9 mouse cellular contexts compared by ENCODE assay signal in genomic region chr9:120259805-120260204, GRCm38 (mm10). TPM values are rescaled to one million over a fixed set of nuclear protein-coding genes. Genes with fewer than 3 reads are reported as not detected.
DNase-seq lines count a peak whose midpoint lies in the region; ATAC-seq lines count a peak whose summit lies in the region.
"Had no signal": no experiment of that assay in that cellular context is flagged by ENCODE, and none has a peak within 500 bp of the region (broad histone marks: within the 10 kb centered on the region; RNA-seq: fewer than 3 reads in every experiment).

No protein-coding gene starts in this region.

- no peaks in the 10 kb centered on the region for H3K36me3 ChIP-seq in heart, embryonic 12.5 days
- H3K36me3 ChIP-seq: limb, embryonic 15.5 days had no signal

- H3K4me2 ChIP-seq in heart, embryonic 12.5 days = no peak overlapping the region
- H3K4me2 ChIP-seq: limb, embryonic 15.5 days had no signal

- H3K4me3 ChIP-seq in heart, embryonic 12.5 days = no peak overlapping the region
- H3K4me3 ChIP-seq: limb, embryonic 15.5 days had no signal

- no peak overlapping the region for H3K27ac ChIP-seq in heart, embryonic 12.5 days (ENCODE audit: poor library complexity, severe bottlenecking)
- H3K27ac ChIP-seq: limb, embryonic 15.5 days had no signal

- no peaks in the 10 kb centered on the region for H3K27me3 ChIP-seq in heart, embryonic 12.5 days (replicated peaks)
- H3K27me3 ChIP-seq: limb, embryonic 15.5 days had no signal

- H3K9ac ChIP-seq in heart, embryonic 12.5 days = no peak overlapping the region
- H3K9ac ChIP-seq: limb, embryonic 15.5 days had no signal

- H3K4me1 ChIP-seq in heart, embryonic 12.5 days (replicated peaks) = no peaks in the 10 kb centered on the region

- H3K9me3 ChIP-seq in heart, embryonic 12.5 days (replicated peaks) = no peaks in the 10 kb centered on the region
- H3K9me3 ChIP-seq: limb, embryonic 15.5 days had no signal

- DNase-seq in heart, adult 11 months = peak; percentile 93
- DNase-seq in spleen, postnatal 10 days (ENCODE audit: low spot score in 2 of 2) = peak; percentile 5 to 23
- no peak for DNase-seq in spleen, postnatal 14 days (ENCODE audit: low spot score in 2 of 2)
- DNase-seq in kidney, postnatal 4 days = peak; percentile 50 to 58
- peak; percentile 26 for DNase-seq in right cerebral cortex, postnatal 25 days
- no peak for DNase-seq in adrenal gland, postnatal 36 days
- no peak for DNase-seq in gastrocnemius, postnatal 25 days

- 77% methylated on average over 8 of the region's 8 CpGs for WGBS in heart, embryonic 12.5 days

- no peak for ATAC-seq in heart, embryonic 12.5 days (ENCODE audit: insufficient number of reproducible peaks, low FRiP score)

RNA-seq across cellular contexts. Expression of gene Myrip, which starts 41.5 kb away (rescaled TPM):
- polyA plus RNA-seq in heart, embryonic 12.5 days (2016; fragmentation: Nextera tagmentation; extraction: Ambion mirVana) = 0.95 and 1.1 TPM in 2 replicates
- total RNA-seq in adrenal gland, postnatal 36 days (2021) = 1 to 10 TPM; 5.8 to 5.9 TPM
- 1 to 10 TPM in 1 of 2 experiments, under 1 TPM in 1; 0.97 to 4.5 TPM for total RNA-seq in gastrocnemius, postnatal 25 days (2021)

Comparison
In these comparisons a context has a peak if more than half of its experiments do, and no peak if none do; other contexts are left out.
1. DNase-seq: peak in heart, adult 11 months (single experiment), spleen, postnatal 10 days (2 of 2), kidney, postnatal 4 days (2 of 2) and right cerebral cortex, postnatal 25 days (single experiment); none in spleen, postnatal 14 days (0 of 2), adrenal gland, postnatal 36 days (0 of 2) and gastrocnemius, postnatal 25 days (single experiment).